Mouse (Mus musculus) CH12.LX (cell line): ENCODE measurements at regions not wholly inside any gene's neighbourhood (a gene's known extent, or its start where the extent isn't known, plus 50 kb on each side); places are given as distances from the start of the nearest gene placed in this dataset.

Experiments used
- DNase-seq: peaks from one replicate; pipeline ENCODE4 v3.0.0-alpha.2; 2013; ENCODE audit errors: extremely low read depth
- H3K27ac ChIP-seq: 2 replicates; pipeline ENCODE4 v1.5.1; 2012; ENCODE audit warnings: low read depth, mild to moderate bottlenecking, control low read depth, moderate library complexity; ENCODE audit not compliant: insufficient read depth
- H3K27me3 ChIP-seq: replicated peaks from 2 replicates; pipeline ENCODE3; 2012; ENCODE audit warnings: inconsistent platforms
- H3K36me3 ChIP-seq, 2 experiments: replicated peaks in 1 of 2; 2 replicates each; pipeline versions ENCODE3 to v1.6.1; 2012; ENCODE audit warnings: inconsistent platforms in 1 of 2, low read length in 1 of 2, mild to moderate bottlenecking in 1 of 2, mixed read lengths in 1 of 2, moderate library complexity in 1 of 2; ENCODE audit not compliant: control insufficient read depth in 1 of 2, insufficient read depth in 1 of 2
- H3K4me1 ChIP-seq, 2 experiments: 2 replicates each; pipeline ENCODE4 v1.6.1; 2012; ENCODE audit warnings: inconsistent platforms in 1 of 2, moderate library complexity in 1 of 2; ENCODE audit not compliant: insufficient read depth in 2 of 2, control insufficient read depth in 1 of 2
- H3K4me2 ChIP-seq: 2 replicates; pipeline ENCODE4 v1.6.1; 2012; ENCODE audit warnings: low read depth, mild to moderate bottlenecking, control low read depth; ENCODE audit not compliant: poor library complexity, insufficient read depth, severe bottlenecking
- H3K4me3 ChIP-seq, 3 experiments: fragments of 150-350 bp in 1 of 3; sonication (generic) in 1 of 3; replicated peaks in 1 of 3; 2 replicates each; pipeline versions ENCODE3 to v1.5.1; 2011 to 2012; ENCODE audit warnings: low read depth in 2 of 3, low read length in 2 of 3, mild to moderate bottlenecking in 2 of 3, moderate library complexity in 2 of 3, control low read depth in 1 of 3, improper control_type of control experiment in 1 of 3, inconsistent platforms in 1 of 3, mixed read lengths in 1 of 3; ENCODE audit not compliant: poor library complexity in 1 of 3
- H3K79me2 ChIP-seq: replicated peaks from 2 replicates; pipeline ENCODE4 v1.6.1; 2012; ENCODE audit warnings: mild to moderate bottlenecking, moderate library complexity; ENCODE audit not compliant: control insufficient read depth, poor library complexity, insufficient read depth, severe bottlenecking; ENCODE audit errors: extremely low read depth
- H3K9ac ChIP-seq: 2 replicates; pipeline ENCODE4 v1.6.1; 2012; ENCODE audit warnings: low read depth, mild to moderate bottlenecking, control low read depth, moderate library complexity; ENCODE audit not compliant: insufficient read depth
- H3K9me3 ChIP-seq: replicated peaks from 2 replicates; pipeline ENCODE3; 2012; ENCODE audit warnings: low read length, inconsistent platforms, mixed read lengths
- CHD2 ChIP-seq: IDR thresholded peaks from 2 replicates; pipeline ENCODE4 v1.6.1; 2011; ENCODE audit warnings: low read length, improper control_type of control experiment
- CTCF ChIP-seq, 2 experiments: IDR thresholded peaks in 1 of 2; conservative IDR thresholded peaks in 1 of 2; 2 replicates each; pipeline ENCODE4 v1.5.1; 2011 to 2012; ENCODE audit warnings: low read depth in 2 of 2, low read length in 2 of 2, improper control_type of control experiment in 1 of 2, inconsistent platforms in 1 of 2, mild to moderate bottlenecking in 1 of 2, moderate library complexity in 1 of 2
- ELF1 ChIP-seq: IDR thresholded peaks from 2 replicates; pipeline ENCODE4 v1.6.1; 2014; ENCODE audit warnings: low read depth, mild to moderate bottlenecking, inconsistent platforms, low read length, improper control_type of control experiment
- HCFC1 ChIP-seq: IDR thresholded peaks from 2 replicates; pipeline ENCODE4 v1.6.1; 2012; ENCODE audit warnings: low read depth, mild to moderate bottlenecking, inconsistent platforms, low read length, improper control_type of control experiment
- IRF4 ChIP-seq: IDR thresholded peaks from 2 replicates; pipeline ENCODE4 v1.6.1; 2014; ENCODE audit warnings: low read depth, mild to moderate bottlenecking, inconsistent platforms, low read length, improper control_type of control experiment
- JUND ChIP-seq: conservative IDR thresholded peaks from 2 replicates; pipeline ENCODE4 v1.6.1; 2011; ENCODE audit warnings: low read depth, low read length, improper control_type of control experiment
- KAT2A ChIP-seq: IDR thresholded peaks from 2 replicates; pipeline ENCODE4 v1.6.1; 2012; ENCODE audit warnings: low read length, improper control_type of control experiment, inconsistent platforms; ENCODE audit not compliant: insufficient replicate concordance
- MAX ChIP-seq: IDR thresholded peaks from 2 replicates; pipeline ENCODE4 v1.6.1; 2011; ENCODE audit warnings: low read length, improper control_type of control experiment
- MAZ ChIP-seq: IDR thresholded peaks from 2 replicates; pipeline ENCODE4 v1.6.1; 2012; ENCODE audit warnings: low read depth, mild to moderate bottlenecking, inconsistent platforms, low read length, improper control_type of control experiment, moderate library complexity
- MXI1 ChIP-seq: IDR thresholded peaks from 2 replicates; pipeline ENCODE4 v1.6.1; 2011; ENCODE audit warnings: mild to moderate bottlenecking, low read depth, low read length, improper control_type of control experiment
- PAX5 ChIP-seq: IDR thresholded peaks from 2 replicates; pipeline ENCODE4 v1.6.1; 2012; ENCODE audit warnings: low read length, inconsistent platforms, mixed read lengths
- RAD21 ChIP-seq: IDR thresholded peaks from 2 replicates; pipeline ENCODE4 v1.6.1; 2011; ENCODE audit warnings: low read depth, mild to moderate bottlenecking, low read length, improper control_type of control experiment, moderate library complexity
- SIN3A ChIP-seq: IDR thresholded peaks from 2 replicates; pipeline ENCODE4 v1.6.1; 2012; ENCODE audit warnings: low read length, improper control_type of control experiment, inconsistent platforms
- TBP ChIP-seq: conservative IDR thresholded peaks from 2 replicates; pipeline ENCODE4 v1.6.1; 2011; ENCODE audit warnings: low read depth, low read length, improper control_type of control experiment
- USF1 ChIP-seq: IDR thresholded peaks from 2 replicates; pipeline ENCODE4 v1.6.1; 2014; ENCODE audit warnings: low read depth, mild to moderate bottlenecking, inconsistent platforms, low read length, improper control_type of control experiment
- USF2 ChIP-seq: conservative IDR thresholded peaks from 2 replicates; pipeline ENCODE4 v1.6.1; 2011; ENCODE audit warnings: low read depth, low read length, improper control_type of control experiment
- ZC3H11A ChIP-seq: IDR thresholded peaks from 2 replicates; pipeline ENCODE4 v1.6.1; 2012; ENCODE audit warnings: low read depth, mild to moderate bottlenecking, inconsistent platforms, low read length, improper control_type of control experiment
- ZKSCAN1 ChIP-seq: IDR thresholded peaks from 2 replicates; pipeline ENCODE4 v1.6.1; 2012; ENCODE audit warnings: low read depth, inconsistent platforms, low read length, improper control_type of control experiment, borderline replicate concordance
- dilution Hi-C: fragments of 300-500 bp; cut with MboI; formaldehyde crosslinking; loops from 2 replicates; pipeline ENCODE4 v1.14.3; 2020; ENCODE audit warnings: low sequenced_read_pairs; ENCODE audit not compliant: extremely low pct_unique_long_range_greater_than_20kb, extremely low pct_ligation_motif_present
- in situ Hi-C: fragments of 300-500 bp; cut with MboI; formaldehyde crosslinking; loops from 3 replicates; pipeline ENCODE4 v1.14.3; 2019; ENCODE audit warnings: low sequenced_read_pairs, low pct_ligation_motif_present, low pct_unique_long_range_greater_than_20kb, mixed read lengths

DNA sequence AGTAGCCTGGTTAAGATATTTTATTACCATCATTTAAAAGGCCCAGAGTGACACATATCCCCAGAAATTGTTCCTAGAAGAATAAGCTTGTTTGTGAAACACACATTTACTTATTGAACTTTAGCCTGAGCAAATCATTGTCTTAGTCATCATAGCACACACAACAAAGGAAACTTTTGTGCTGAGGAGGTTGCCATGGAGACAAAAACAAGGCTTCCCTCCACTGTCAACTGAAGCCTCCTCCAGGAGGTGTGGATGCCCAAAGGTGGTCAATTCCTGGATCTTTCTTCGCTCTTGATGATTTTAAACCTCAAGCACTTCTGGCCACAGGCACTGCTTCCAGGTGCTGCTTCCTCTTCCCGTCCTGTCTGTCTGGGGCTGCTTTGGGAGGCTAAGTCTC is 167.3 kb downstream of the Gadd45g start:
- Histone ChIP-seq H3K9ac (no peak overlapping the region), H3K27ac (no peak overlapping the region), H3K36me3 (no peaks in the 10 kb centered on the region), H3K4me1 (peaks cover 9 to 13% of the 10 kb centered on the region in 2 experiments), H3K4me2 (no peak overlapping the region), H3K9me3 (no peaks in the 10 kb centered on the region), H3K79me2 (no peaks in the 10 kb centered on the region), H3K27me3 (no peaks in the 10 kb centered on the region), H3K4me3 (no peak overlapping the region)
- DNase-seq, result no peak
- in situ Hi-C loops, result loop anchor here (5.0 kb wide), 1 partner anchor 166 kb away; the partner anchor contains the start of gene Gadd45g
- no peak for TF ChIP-seq MAX
- no peak for TF ChIP-seq IRF4
- TF ChIP-seq USF1, result no peak
- TF ChIP-seq MAZ, result no peak
- no peak for TF ChIP-seq SIN3A
- TF ChIP-seq JUND, result no peak
- TF ChIP-seq USF2, result no peak
- dilution Hi-C loops, result no loop called here

DNA sequence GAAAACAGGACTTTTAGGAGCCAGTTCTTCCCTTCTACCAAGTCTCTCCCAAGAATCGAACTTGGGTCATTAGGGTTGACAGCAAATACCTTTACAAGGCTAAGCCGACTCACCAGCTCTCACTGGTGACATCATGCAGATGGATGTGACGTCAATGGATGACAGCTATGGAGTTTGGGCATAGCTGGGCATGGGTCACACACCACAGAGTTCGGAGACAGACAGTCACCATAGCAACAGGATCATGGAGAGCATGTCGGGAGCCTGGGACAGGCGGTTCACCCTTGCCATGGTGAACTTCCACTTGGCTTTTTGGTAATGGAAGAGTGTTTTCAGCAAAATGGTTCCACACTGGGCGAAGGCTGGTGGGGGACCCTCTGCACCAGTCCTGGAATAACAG is 168.1 kb downstream of the Gadd45g start:
- H3K27me3 ChIP-seq, result no peaks in the 10 kb centered on the region
- no peak overlapping the region for H3K27ac ChIP-seq
- H3K4me2 ChIP-seq, result no peak overlapping the region
- dilution Hi-C loops, result no loop called here
- H3K36me3 ChIP-seq, result no peaks in the 10 kb centered on the region
- in situ Hi-C loops, result loop anchor here (5.0 kb wide), 1 partner anchor 167 kb away; the partner anchor contains the start of gene Gadd45g
- H3K4me3 ChIP-seq, result no peak overlapping the region
- no peak for DNase-seq
- no peaks in the 10 kb centered on the region for H3K9me3 ChIP-seq
- peaks cover 9 to 13% of the 10 kb centered on the region in 2 experiments for H3K4me1 ChIP-seq
- H3K79me2 ChIP-seq, result no peaks in the 10 kb centered on the region
- no peak overlapping the region for H3K9ac ChIP-seq
- TF ChIP-seq MXI1, result no peak
- no peak for TF ChIP-seq CTCF (conservative IDR thresholded peaks at IDR 0.05 in 1 of 2, IDR thresholded peaks at IDR 0.05 in 1 of 2; ENCODE audit: low read depth in 2 of 2, low read length in 2 of 2)
- TF ChIP-seq ZC3H11A, result no peak
- no peak for TF ChIP-seq MAZ
- no peak for TF ChIP-seq USF1
- TF ChIP-seq KAT2A, result no peak
- no peak for TF ChIP-seq ELF1
- TF ChIP-seq HCFC1, result no peak
- no peak for TF ChIP-seq TBP
- TF ChIP-seq IRF4, result no peak
- no peak for TF ChIP-seq CHD2
- no peak for TF ChIP-seq RAD21
- no peak for TF ChIP-seq PAX5
- no peak for TF ChIP-seq ZKSCAN1
